11 mouse cellular contexts compared by ENCODE assay signal in genomic region chr13:56612331-56612730, GRCm38 (mm10). TPM values are rescaled to one million over a fixed set of nuclear protein-coding genes. Genes with fewer than 3 reads are reported as not detected.
A peak's percentile ranks its signal among the peaks of the same experiment; 100 is the strongest.
DNase-seq lines count a peak whose midpoint lies in the region; ATAC-seq lines count a peak whose summit lies in the region.
"Had no signal": no experiment of that assay in that cellular context is flagged by ENCODE, and none has a peak within 500 bp of the region (broad histone marks: within the 10 kb centered on the region; RNA-seq: fewer than 3 reads in every experiment).

No protein-coding gene starts in this region.

- H3K36me3 ChIP-seq in hindbrain, embryonic 12.5 days: no peaks in the 10 kb centered on the region
- no peaks in the 10 kb centered on the region for H3K36me3 ChIP-seq in hindbrain, embryonic 13.5 days
- H3K36me3 ChIP-seq in limb, embryonic 11.5 days (ENCODE audit: control insufficient read depth, insufficient read depth, low read length): no peaks in the 10 kb centered on the region

- peaks cover 31% of the 10 kb centered on the region; the same call in 1 of the 2 replicates for H3K27me3 ChIP-seq in hindbrain, embryonic 12.5 days
- peaks cover 54% of the 10 kb centered on the region for H3K27me3 ChIP-seq in hindbrain, embryonic 13.5 days
- no peaks in the 10 kb centered on the region for H3K27me3 ChIP-seq in limb, embryonic 11.5 days (ENCODE audit: control insufficient read depth, insufficient read depth, low read length)

- H3K4me2 ChIP-seq in hindbrain, embryonic 12.5 days (replicated peaks): peak overlapping the region; percentile 14
- no peak overlapping the region for H3K4me2 ChIP-seq in hindbrain, embryonic 13.5 days
- peak overlapping the region; percentile 31 for H3K4me2 ChIP-seq in limb, embryonic 11.5 days (ENCODE audit: low read depth, severe bottlenecking)

- 20% methylated on average over 10 of the region's 10 CpGs for WGBS in hindbrain, embryonic 12.5 days
- WGBS in hindbrain, embryonic 13.5 days: 19% methylated on average over 10 of the region's 10 CpGs
- WGBS in limb, embryonic 11.5 days: 16% methylated on average over 10 of the region's 10 CpGs

- peaks cover 35% of the 10 kb centered on the region for H3K4me1 ChIP-seq in hindbrain, embryonic 12.5 days
- H3K4me1 ChIP-seq in hindbrain, embryonic 13.5 days (replicated peaks): peaks cover 43% of the 10 kb centered on the region
- H3K4me1 ChIP-seq in limb, embryonic 11.5 days (ENCODE audit: control insufficient read depth, insufficient read depth, low read length): peaks cover 47% of the 10 kb centered on the region

- no peaks in the 10 kb centered on the region for H3K9me3 ChIP-seq in hindbrain, embryonic 12.5 days (replicated peaks)
- no peaks in the 10 kb centered on the region for H3K9me3 ChIP-seq in hindbrain, embryonic 13.5 days
- H3K9me3 ChIP-seq in limb, embryonic 11.5 days (ENCODE audit: control insufficient read depth, low read length): no peaks in the 10 kb centered on the region

- H3K4me3 ChIP-seq in hindbrain, embryonic 12.5 days: no peak overlapping the region
- no peak overlapping the region for H3K4me3 ChIP-seq in hindbrain, embryonic 13.5 days
- H3K4me3 ChIP-seq in limb, embryonic 11.5 days (ENCODE audit: low read depth, low read length): no peak overlapping the region

- no peak overlapping the region for H3K9ac ChIP-seq in hindbrain, embryonic 12.5 days
- no peak overlapping the region for H3K9ac ChIP-seq in hindbrain, embryonic 13.5 days
- peak overlapping the region; percentile 14; the same call in 1 of the 2 replicates for H3K9ac ChIP-seq in limb, embryonic 11.5 days (ENCODE audit: low read length)
- H3K9ac ChIP-seq: liver, embryonic 14.5 days had no signal

- ATAC-seq in hindbrain, embryonic 12.5 days (ENCODE audit: low FRiP score): no peak
- no peak for ATAC-seq in hindbrain, embryonic 13.5 days (ENCODE audit: low FRiP score)
- no peak for ATAC-seq in limb, embryonic 11.5 days (ENCODE audit: insufficient number of reproducible peaks, low FRiP score, low TSS enrichment, low read depth)
- no peak for ATAC-seq in granulocyte monocyte progenitor cell, adult 5-6 weeks (replicated peaks; ENCODE audit: poor library complexity, severe bottlenecking)
- ATAC-seq: forebrain, embryonic 16.5 days had no signal

- H3K27ac ChIP-seq in hindbrain, embryonic 12.5 days: no peak overlapping the region; the same call in 1 of the 2 replicates
- H3K27ac ChIP-seq in hindbrain, embryonic 13.5 days: no peak overlapping the region
- H3K27ac ChIP-seq in limb, embryonic 11.5 days (replicated peaks; ENCODE audit: low read depth, low read length): peak overlapping the region; percentile 65; the same call in 1 of the 2 replicates
- H3K27ac ChIP-seq: liver, embryonic 14.5 days had no signal

- peak; percentile 30 for DNase-seq in NIH3T3 (ENCODE audit: low read depth)
- peak; percentile 17 to 36 for DNase-seq in gastrocnemius, adult 8-10 months (ENCODE audit: low spot score in 2 of 2)
- DNase-seq in limb, embryonic 11.5 days (ENCODE audit: low spot score): peak; percentile 61
- no peak for DNase-seq in adrenal gland, adult (ENCODE audit: inconsistent age in 2 of 2, low spot score in 1 of 2)
- no peak for DNase-seq in ovary, postnatal 14 days (ENCODE audit: low spot score)

RNA-seq across cellular contexts. Expression of gene Tgfbi, which starts 3.0 kb away (rescaled TPM):
- 65.5 and 72.2 TPM in 2 replicates for polyA plus RNA-seq in hindbrain, embryonic 12.5 days (2016; fragmentation: Nextera tagmentation; extraction: Ambion mirVana)
- 11.3 and 14.6 TPM in 2 replicates for polyA plus RNA-seq in hindbrain, embryonic 13.5 days (2015; fragmentation: Nextera tagmentation; extraction: Ambion mirVana)
- 10 to 100 TPM in 2 of 4 experiments, 1 to 10 TPM in 2; 3.8 to 15.6 (median 7.6) TPM for total RNA-seq in gastrocnemius, adult 8-10 months (2022)
- polyA plus RNA-seq in limb, embryonic 11.5 days (2014; fragmentation: Nextera tagmentation; extraction: Ambion mirVana): 47.3 and 48.2 TPM in 2 replicates
- total RNA-seq in granulocyte monocyte progenitor cell, adult 5-6 weeks (2014; fragmentation: Nextera tagmentation): 10.1 and 15.3 TPM in 2 replicates
- total RNA-seq in granulocyte monocyte progenitor cell, adult 5-6 weeks (2017): 15.6 and 21.7 TPM in 2 replicates
- total RNA-seq: CH12.LX had no signal

Comparison
In these comparisons a context has a peak if more than half of its experiments do, and no peak if none do; other contexts are left out.
1. DNase-seq: peak in NIH3T3 (single experiment), gastrocnemius, adult 8-10 months (2 of 2) and limb, embryonic 11.5 days (single experiment); none in adrenal gland, adult (0 of 2) and ovary, postnatal 14 days (single experiment).